Mouse (Mus musculus): ENCODE measurements around the gene E130208F15Rik.

GRCm38 (mm10) chr7:30293795-30294194 lies 27.7 kb upstream of the E130208F15Rik start:
- no peak for TF ChIP-seq POLR2A (IDR thresholded peaks at IDR 0.05; ENCODE audit: borderline replicate concordance, insufficient read depth, low read length)
- no peak for TF ChIP-seq CTCF (IDR thresholded peaks at IDR 0.05; ENCODE audit: borderline replicate concordance, insufficient read depth, low read depth, low read length)
